Mouse (Mus musculus): ENCODE measurements at regions not wholly inside any gene's neighbourhood (a gene's known extent, or its start where the extent isn't known, plus 50 kb on each side); places are given as distances from the start of the nearest gene placed in this dataset.
"Not testable (repeated sequence)": the region's sequence is repeated elsewhere in the genome, so short reads cannot be mapped to it uniquely, and the experiment has no call there.

- DNase-seq (ENCODE audit: low spot score in 2 of 2), result not testable (repeated sequence)
Observed at GRCm38 (mm10) chr12:82056782-82057611, 112.1 kb upstream of the Sipa1l1 start.

GRCm38 (mm10) chr12:82064986-82065385, 104.1 kb upstream of the Sipa1l1 start:
- DNase-seq (ENCODE audit: low spot score in 2 of 2), result peak in 1 of 2 experiments; percentile 12

GRCm38 (mm10) chr12:82066860-82067259, 102.3 kb upstream of the Sipa1l1 start:
- no peak for DNase-seq (ENCODE audit: low spot score in 2 of 2)

- no peak for DNase-seq (ENCODE audit: low spot score in 2 of 2)
Observed at GRCm38 (mm10) chr12:82069621-82070020, 99.5 kb upstream of the Sipa1l1 start.

GRCm38 (mm10) chr12:82072810-82073465, 96.2 kb upstream of the Sipa1l1 start:
- peak; percentile 86 to 92 for DNase-seq (ENCODE audit: low spot score in 2 of 2)

- no peak for DNase-seq (ENCODE audit: low spot score in 2 of 2)
Observed at GRCm38 (mm10) chr12:82075479-82076221, 93.5 kb upstream of the Sipa1l1 start.

- DNase-seq (ENCODE audit: low spot score in 2 of 2), result no peak
Observed at GRCm38 (mm10) chr12:82076766-82077165, 92.4 kb upstream of the Sipa1l1 start.

GRCm38 (mm10) chr12:82077945-82078344, 91.2 kb upstream of the Sipa1l1 start:
- DNase-seq (ENCODE audit: low spot score in 2 of 2), result no peak

- no peak for DNase-seq (ENCODE audit: low spot score in 2 of 2)
Observed at GRCm38 (mm10) chr12:82078740-82079139, 90.4 kb upstream of the Sipa1l1 start.

GRCm38 (mm10) chr12:82080196-82080880, 88.8 kb upstream of the Sipa1l1 start:
- no peak for DNase-seq (ENCODE audit: low spot score in 2 of 2)

GRCm38 (mm10) chr12:82082596-82082995, 86.5 kb upstream of the Sipa1l1 start:
- DNase-seq (ENCODE audit: low spot score in 2 of 2), result not testable (repeated sequence)

- no peak for DNase-seq (ENCODE audit: low spot score in 2 of 2)
Observed at GRCm38 (mm10) chr12:82085771-82086400, 83.2 kb upstream of the Sipa1l1 start.

GRCm38 (mm10) chr12:82086441-82086840, 82.7 kb upstream of the Sipa1l1 start:
- no peak for DNase-seq (ENCODE audit: low spot score in 2 of 2)

- no peak for DNase-seq (ENCODE audit: low spot score in 2 of 2)
Observed at GRCm38 (mm10) chr12:82089288-82089687, 79.8 kb upstream of the Sipa1l1 start.

- no peak for DNase-seq (ENCODE audit: low spot score in 2 of 2)
Observed at GRCm38 (mm10) chr12:82093317-82093716, 75.8 kb upstream of the Sipa1l1 start.

GRCm38 (mm10) chr12:82095396-82095795, 73.7 kb upstream of the Sipa1l1 start:
- no peak for DNase-seq (ENCODE audit: low spot score in 2 of 2)

- no peak for DNase-seq (ENCODE audit: low spot score in 2 of 2)
Observed at GRCm38 (mm10) chr12:82097126-82097525, 72.0 kb upstream of the Sipa1l1 start.

GRCm38 (mm10) chr12:82097620-82098019, 71.5 kb upstream of the Sipa1l1 start:
- no peak for DNase-seq (ENCODE audit: low spot score in 2 of 2)

GRCm38 (mm10) chr12:82104211-82104610, 64.9 kb upstream of the Sipa1l1 start:
- DNase-seq (ENCODE audit: low spot score in 2 of 2), result peak; percentile 88 to 94

GRCm38 (mm10) chr12:82105184-82106031, 63.7 kb upstream of the Sipa1l1 start:
- peak; percentile 72 to 81 for DNase-seq (ENCODE audit: low spot score in 2 of 2)
